Mouse (Mus musculus) hindlimb bud, embryonic 11.5 days (tissue): Measurements from ENCODE around the gene Igf1r.
"Not testable (repeated sequence)": the region's sequence is repeated elsewhere in the genome, so short reads cannot be mapped to it uniquely, and the experiment has no call there.

Experiments used
- DNase-seq: peaks from one replicate; pipeline ENCODE4 v3.0.0-alpha.2; 2012; ENCODE audit warnings: low read depth, low spot score; ENCODE audit errors: extremely low spot score

The Igf1r gene

GRCm38 (mm10) chr7:68263346-68264027, 310.9 kb downstream of the Igf1r start:
- no peak for DNase-seq

GRCm38 (mm10) chr7:68264028-68264453, 311.4 kb downstream of the Igf1r start, which contains the start of gene Pgpep1l:
Gene Pgpep1l, minus strand, starts transcription at chr7:68264233.
- no peak for DNase-seq

GRCm38 (mm10) chr7:68264531-68264930, 311.9 kb downstream of the Igf1r start:
- no peak for DNase-seq

GRCm38 (mm10) chr7:68265391-68265790, 312.8 kb downstream of the Igf1r start:
- DNase-seq = no peak

GRCm38 (mm10) chr7:68266691-68267090, 314.1 kb downstream of the Igf1r start:
- no peak for DNase-seq

GRCm38 (mm10) chr7:68270551-68270950, 317.9 kb downstream of the Igf1r start:
- DNase-seq = no peak

GRCm38 (mm10) chr7:68271816-68272215, 319.2 kb downstream of the Igf1r start:
- no peak for DNase-seq

- no peak for DNase-seq
These were observed 320.0 kb downstream of the Igf1r start for GRCm38 (mm10) chr7:68272607-68273006.

GRCm38 (mm10) chr7:68273515-68273914, 320.9 kb downstream of the Igf1r start, which contains the start of gene Fam169b:
Gene Fam169b, plus strand, starts transcription at chr7:68273839.
- DNase-seq = no peak

- no peak for DNase-seq
These were observed 321.6 kb downstream of the Igf1r start for GRCm38 (mm10) chr7:68274218-68274617.

- DNase-seq = no peak
These were observed 322.3 kb downstream of the Igf1r start for GRCm38 (mm10) chr7:68274951-68275350.

- not testable (repeated sequence) for DNase-seq
These were observed 322.8 kb downstream of the Igf1r start for GRCm38 (mm10) chr7:68275445-68275837.

- DNase-seq = no peak
These were observed 323.5 kb downstream of the Igf1r start for GRCm38 (mm10) chr7:68275838-68276731.

GRCm38 (mm10) chr7:68277054-68277896, 324.6 kb downstream of the Igf1r start:
- DNase-seq = no peak

GRCm38 (mm10) chr7:68277897-68278270, 325.3 kb downstream of the Igf1r start:
- no peak for DNase-seq

GRCm38 (mm10) chr7:68278385-68278784, 325.8 kb downstream of the Igf1r start:
- no peak for DNase-seq

- no peak for DNase-seq
These were observed 326.3 kb downstream of the Igf1r start for GRCm38 (mm10) chr7:68278908-68279307.

GRCm38 (mm10) chr7:68279481-68279880, 326.9 kb downstream of the Igf1r start:
- no peak for DNase-seq

GRCm38 (mm10) chr7:68280352-68280869, 327.8 kb downstream of the Igf1r start:
- DNase-seq = no peak

GRCm38 (mm10) chr7:68281341-68281740, 328.7 kb downstream of the Igf1r start:
- no peak for DNase-seq
